Mouse (Mus musculus): ENCODE measurements at regions not wholly inside any gene's neighbourhood (a gene's known extent, or its start where the extent isn't known, plus 50 kb on each side); places are given as distances from the start of the nearest gene placed in this dataset.

DNA sequence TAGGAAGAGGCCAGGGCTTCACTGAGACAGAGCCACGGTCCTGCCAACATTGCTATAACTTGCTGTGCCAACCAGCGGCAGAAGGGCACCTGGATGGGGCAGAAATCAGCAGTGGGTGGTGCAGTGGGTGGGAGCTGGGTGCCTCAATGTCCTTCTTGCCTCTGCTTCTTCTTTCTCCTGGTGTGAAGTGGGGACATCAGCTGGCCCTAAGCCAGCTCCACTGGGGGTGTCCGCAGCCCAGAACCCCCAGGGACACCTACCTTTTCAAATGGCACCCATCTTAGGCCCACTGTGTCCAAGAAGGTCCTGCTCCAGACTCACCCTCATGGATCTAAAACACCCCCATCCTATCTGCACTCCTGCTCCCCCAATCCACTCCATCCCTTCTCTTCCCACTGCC, 49.9 kb upstream of the Otos start:
- TF ChIP-seq CTCF (IDR thresholded peaks at IDR 0.05; ENCODE audit: extremely low read depth, insufficient read depth, insufficient read length, insufficient replicate concordance): no peak
- no peak for TF ChIP-seq POLR2A (IDR thresholded peaks at IDR 0.05; ENCODE audit: low read depth, low read length)
